Mouse (Mus musculus): Measurements from ENCODE around the gene Gm49405. TPM values are rescaled to one million over a fixed set of nuclear protein-coding genes. Genes with fewer than 3 reads are reported as not detected.
A peak's percentile ranks its signal among the peaks of the same experiment; 100 is the strongest.

Gm49405 gene
- total RNA-seq, 1 experiment from 2014 or later, result 1.4 TPM

GRCm38 (mm10) chr19:3985261-3985681, 15.2 kb upstream of the Gm49405 start:
- 0 out of 2 replicates have a peak, but pooled peaks have one; percentile 13 for ATAC-seq (replicated peaks; ENCODE audit: low read depth, poor library complexity, severe bottlenecking)

- peak; percentile 67 for ATAC-seq (replicated peaks; ENCODE audit: low read depth, poor library complexity, severe bottlenecking)
These were observed 14.1 kb upstream of the Gm49405 start, which contains the start of gene Acy3 for GRCm38 (mm10) chr19:3986334-3986733. TSS of gene Acy3 (plus strand) at chr19:3986570.

GRCm38 (mm10) chr19:3988066-3988465, 12.4 kb upstream of the Gm49405 start:
- no peak for ATAC-seq (replicated peaks; ENCODE audit: low read depth, poor library complexity, severe bottlenecking)

- no peak for ATAC-seq (replicated peaks; ENCODE audit: low read depth, poor library complexity, severe bottlenecking)
These were observed 11.7 kb upstream of the Gm49405 start for GRCm38 (mm10) chr19:3988750-3989149.

- no peak for ATAC-seq (replicated peaks; ENCODE audit: low read depth, poor library complexity, severe bottlenecking)
These were observed 9.6 kb upstream of the Gm49405 start for GRCm38 (mm10) chr19:3990804-3991203.

- no peak for ATAC-seq (replicated peaks; ENCODE audit: low read depth, poor library complexity, severe bottlenecking)
These were observed 8.9 kb upstream of the Gm49405 start for GRCm38 (mm10) chr19:3991562-3991961.

- no peak for ATAC-seq (replicated peaks; ENCODE audit: low read depth, poor library complexity, severe bottlenecking)
These were observed 8.5 kb upstream of the Gm49405 start for GRCm38 (mm10) chr19:3991966-3992365.

- no peak for ATAC-seq (replicated peaks; ENCODE audit: low read depth, poor library complexity, severe bottlenecking)
These were observed 8.0 kb upstream of the Gm49405 start, which contains the start of gene Tbx10 for GRCm38 (mm10) chr19:3992416-3992815. TSS of gene Tbx10 (plus strand) at chr19:3992752.

GRCm38 (mm10) chr19:3994932-3995331, 5.5 kb upstream of the Gm49405 start:
- ATAC-seq (replicated peaks; ENCODE audit: low read depth, poor library complexity, severe bottlenecking), result no peak

- ATAC-seq (replicated peaks; ENCODE audit: low read depth, poor library complexity, severe bottlenecking), result no peak
These were observed 4.9 kb upstream of the Gm49405 start for GRCm38 (mm10) chr19:3995505-3995904.

GRCm38 (mm10) chr19:3996106-3996505, 4.3 kb upstream of the Gm49405 start:
- no peak for ATAC-seq (replicated peaks; ENCODE audit: low read depth, poor library complexity, severe bottlenecking)

- ATAC-seq (replicated peaks; ENCODE audit: low read depth, poor library complexity, severe bottlenecking), result no peak
These were observed 3.7 kb upstream of the Gm49405 start for GRCm38 (mm10) chr19:3996747-3997146.

GRCm38 (mm10) chr19:3997231-3997630, 3.2 kb upstream of the Gm49405 start:
- ATAC-seq (replicated peaks; ENCODE audit: low read depth, poor library complexity, severe bottlenecking), result no peak

- no peak for ATAC-seq (replicated peaks; ENCODE audit: low read depth, poor library complexity, severe bottlenecking)
These were observed 2.1 kb upstream of the Gm49405 start for GRCm38 (mm10) chr19:3998335-3998734.

GRCm38 (mm10) chr19:3999121-3999730, 1.2 kb upstream of the Gm49405 start:
- ATAC-seq (replicated peaks; ENCODE audit: low read depth, poor library complexity, severe bottlenecking), result no peak

GRCm38 (mm10) chr19:4000949-4001525, 611 bp downstream of the Gm49405 start:
- no peak for ATAC-seq (replicated peaks; ENCODE audit: low read depth, poor library complexity, severe bottlenecking)

GRCm38 (mm10) chr19:4001752-4002151, 1.3 kb downstream of the Gm49405 start:
- no peak for ATAC-seq (replicated peaks; ENCODE audit: low read depth, poor library complexity, severe bottlenecking)

- ATAC-seq (replicated peaks; ENCODE audit: low read depth, poor library complexity, severe bottlenecking), result no peak
These were observed 2.7 kb downstream of the Gm49405 start, which contains the start of gene Doc2g for GRCm38 (mm10) chr19:4003112-4003511. TSS of gene Doc2g (plus strand) at chr19:4003313.

- ATAC-seq (replicated peaks; ENCODE audit: low read depth, poor library complexity, severe bottlenecking), result no peak
These were observed 3.2 kb downstream of the Gm49405 start for GRCm38 (mm10) chr19:4003641-4004040.

GRCm38 (mm10) chr19:4004331-4004730, 3.9 kb downstream of the Gm49405 start:
- ATAC-seq (replicated peaks; ENCODE audit: low read depth, poor library complexity, severe bottlenecking), result no peak

GRCm38 (mm10) chr19:4005091-4005490, 4.7 kb downstream of the Gm49405 start:
- ATAC-seq (replicated peaks; ENCODE audit: low read depth, poor library complexity, severe bottlenecking), result no peak

GRCm38 (mm10) chr19:4005971-4006370, 5.5 kb downstream of the Gm49405 start:
- ATAC-seq (replicated peaks; ENCODE audit: low read depth, poor library complexity, severe bottlenecking), result no peak

Data from common myeloid progenitor, adult 5-6 weeks (primary cell).